Mouse (Mus musculus): Measurements from ENCODE around the gene Notch3. TPM values are rescaled to one million over a fixed set of nuclear protein-coding genes. Genes with fewer than 3 reads are reported as not detected.

The Notch3 gene
- polyA plus RNA-seq, 1 experiment: not detected

DNA sequence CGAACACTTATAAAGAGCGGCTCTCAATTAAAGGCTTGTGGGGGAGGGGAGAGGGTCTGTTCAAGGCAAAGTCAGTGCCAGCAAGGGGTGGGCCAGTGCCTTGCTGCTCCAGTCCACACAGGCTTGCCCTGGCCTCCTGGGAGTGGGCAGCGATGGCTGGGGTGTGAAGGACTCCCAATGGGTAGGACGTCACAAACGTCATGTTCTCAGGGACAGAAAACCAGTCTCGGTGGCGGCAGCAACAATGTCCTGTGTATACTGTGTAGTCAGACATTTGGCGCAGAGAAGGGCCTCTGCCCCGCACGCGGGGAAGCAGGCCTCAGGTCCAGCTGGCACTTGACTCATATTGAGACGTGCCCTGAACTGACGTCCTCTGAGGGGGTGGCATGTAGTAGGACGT, 30.5 kb upstream of the Notch3 start:
- Histone ChIP-seq H3K4me3 (replicated peaks) (no peak overlapping the region), H3K36me3 (ENCODE audit: control insufficient read depth) (peaks cover 76% of the 10 kb centered on the region), H3K27me3 (ENCODE audit: control insufficient read depth) (no peaks in the 10 kb centered on the region), H3K9me3 (ENCODE audit: control insufficient read depth, low read length) (no peaks in the 10 kb centered on the region), H3K4me1 (ENCODE audit: control insufficient read depth) (peaks cover 2% of the 10 kb centered on the region)
- no peak for TF ChIP-seq TAL1 (IDR thresholded peaks at IDR 0.05; ENCODE audit: low read length)

DNA sequence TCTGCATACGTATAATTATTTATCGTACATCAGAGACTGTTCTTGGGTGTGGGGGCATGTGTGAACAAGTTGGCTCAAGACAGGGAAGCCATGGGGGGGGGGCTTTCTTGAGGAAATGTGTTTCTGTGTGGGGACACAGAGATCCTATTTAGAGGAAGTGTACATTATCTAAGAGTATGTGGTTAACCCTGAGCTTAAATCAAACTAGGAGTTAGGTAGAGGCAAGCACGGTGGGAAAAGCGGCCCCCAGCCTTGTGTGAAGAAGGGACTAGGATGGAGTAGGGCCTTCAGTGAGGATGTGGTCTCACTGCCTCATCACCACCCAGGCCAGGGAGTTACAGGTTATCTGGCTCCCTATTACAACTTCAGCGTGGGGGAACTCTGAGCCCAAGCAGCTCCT, 29.1 kb upstream of the Notch3 start:
- Histone ChIP-seq H3K9me3 (ENCODE audit: control insufficient read depth, low read length) (no peaks in the 10 kb centered on the region), H3K27me3 (ENCODE audit: control insufficient read depth) (no peaks in the 10 kb centered on the region), H3K4me1 (ENCODE audit: control insufficient read depth) (peaks cover 2% of the 10 kb centered on the region), H3K4me3 (replicated peaks) (no peak overlapping the region), H3K36me3 (ENCODE audit: control insufficient read depth) (peaks cover 62% of the 10 kb centered on the region)
- no peak for TF ChIP-seq GATA1 (IDR thresholded peaks at IDR 0.05; ENCODE audit: low read length)
- TF ChIP-seq TAL1 (IDR thresholded peaks at IDR 0.05; ENCODE audit: low read length): no peak

DNA sequence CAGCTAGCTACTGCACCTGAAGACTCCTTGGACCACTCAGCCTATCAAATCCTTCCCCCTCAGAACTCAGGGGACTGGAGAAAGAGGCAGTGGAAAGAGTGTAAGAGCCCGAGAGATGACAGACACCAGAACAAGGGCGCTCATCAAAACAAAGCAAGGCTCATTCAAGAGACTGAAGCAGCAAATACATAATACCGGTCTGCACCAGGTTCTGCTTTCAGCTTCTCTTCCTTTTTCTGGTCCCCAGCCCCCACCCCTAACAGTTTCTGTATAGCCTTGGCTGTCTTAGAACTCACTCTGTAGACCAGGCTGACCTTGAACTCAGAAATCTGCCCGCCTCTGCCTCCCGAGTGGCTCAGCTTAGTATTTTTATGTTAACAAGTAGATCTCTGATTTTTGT, 26.4 kb upstream of the Notch3 start:
- H3K27me3 ChIP-seq (ENCODE audit: control insufficient read depth): peaks cover 26% of the 10 kb centered on the region
- H3K4me1 ChIP-seq (ENCODE audit: control insufficient read depth): peaks cover 16% of the 10 kb centered on the region
- TF ChIP-seq GATA1 (IDR thresholded peaks at IDR 0.05; ENCODE audit: low read length): no peak
- H3K9me3 ChIP-seq (ENCODE audit: control insufficient read depth, low read length): no peaks in the 10 kb centered on the region
- H3K36me3 ChIP-seq (ENCODE audit: control insufficient read depth): peaks cover 35% of the 10 kb centered on the region
- H3K4me3 ChIP-seq (replicated peaks): no peak overlapping the region

DNA sequence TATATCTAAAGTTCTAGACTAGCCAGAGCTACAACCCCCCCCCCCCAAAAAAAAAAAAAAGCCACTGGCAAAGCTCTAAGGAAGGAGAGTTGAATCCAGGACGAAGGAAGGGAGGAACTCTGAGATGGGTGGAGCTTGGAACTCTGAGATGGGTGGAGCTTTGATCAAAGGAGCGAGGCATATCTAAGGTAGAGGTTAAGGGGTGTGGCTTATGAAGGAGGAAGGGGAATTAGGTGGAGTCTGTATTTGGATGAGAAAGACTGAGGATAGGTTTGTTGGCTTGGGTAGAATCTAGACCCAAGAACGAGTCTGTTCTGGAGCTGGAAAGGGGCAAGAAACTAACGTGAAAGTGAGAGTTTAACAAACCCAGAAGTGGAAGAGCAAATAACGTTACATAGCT, 23.2 kb upstream of the Notch3 start:
- H3K36me3 ChIP-seq (ENCODE audit: control insufficient read depth): peaks cover 5% of the 10 kb centered on the region
- H3K4me3 ChIP-seq (replicated peaks): no peak overlapping the region
- TF ChIP-seq TAL1 (IDR thresholded peaks at IDR 0.05; ENCODE audit: low read length): no peak
- no peak for TF ChIP-seq GATA1 (IDR thresholded peaks at IDR 0.05; ENCODE audit: low read length)
- H3K4me1 ChIP-seq (ENCODE audit: control insufficient read depth): peaks cover 14% of the 10 kb centered on the region
- H3K27me3 ChIP-seq (ENCODE audit: control insufficient read depth): peaks cover 33% of the 10 kb centered on the region
- no peaks in the 10 kb centered on the region for H3K9me3 ChIP-seq (ENCODE audit: control insufficient read depth, low read length)

DNA sequence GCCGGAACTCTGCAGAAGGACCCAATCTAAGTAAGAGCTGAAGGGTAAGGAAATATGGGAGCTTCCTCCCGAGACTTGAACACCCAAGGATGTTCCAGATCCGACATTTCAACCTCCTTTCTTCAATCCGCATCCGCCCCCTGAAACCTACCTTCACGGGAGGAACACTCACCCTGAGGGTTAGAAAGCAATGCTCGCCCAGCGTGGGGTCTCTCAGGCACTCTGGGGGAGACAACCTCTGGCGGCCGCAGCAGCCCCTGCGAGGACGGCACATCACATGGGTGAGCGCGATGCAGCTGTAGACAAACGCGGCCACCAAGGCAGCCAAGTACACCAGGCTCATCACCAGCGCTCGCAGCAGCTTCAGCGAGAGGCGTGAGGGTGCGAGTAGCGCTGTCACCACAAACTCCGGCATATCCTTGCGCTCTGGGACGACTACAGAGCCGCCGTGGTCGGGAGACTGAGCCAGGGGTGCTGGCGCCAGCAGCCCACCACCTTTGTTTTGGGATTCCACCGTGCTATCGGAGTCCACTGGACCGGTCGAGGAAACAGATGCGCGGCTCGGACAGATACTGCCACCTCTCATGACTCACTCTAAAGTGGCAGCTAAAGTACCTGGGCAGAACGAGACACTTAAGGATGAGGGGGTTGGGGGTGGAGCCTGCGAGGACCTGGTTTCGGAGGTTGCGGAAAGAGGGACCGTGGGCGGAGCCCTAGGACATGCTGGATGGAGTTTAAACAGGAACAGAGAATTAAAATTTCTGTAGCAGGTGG, 22.4 kb upstream of the Notch3 start, which contains the start of gene Ephx3:
Gene Ephx3, minus strand, starts transcription at position 687 of the 774 bp plus-strand sequence.
- peaks cover 4% of the 10 kb centered on the region for H3K36me3 ChIP-seq (ENCODE audit: control insufficient read depth)
- peaks cover 14% of the 10 kb centered on the region for H3K4me1 ChIP-seq (ENCODE audit: control insufficient read depth)
- H3K4me3 ChIP-seq (replicated peaks): no peak within 1 kb of the TSS
- peaks cover 36% of the 10 kb centered on the region for H3K27me3 ChIP-seq (ENCODE audit: control insufficient read depth)
- H3K9me3 ChIP-seq (ENCODE audit: control insufficient read depth, low read length): no peaks in the 10 kb centered on the region
- TF ChIP-seq TAL1 (IDR thresholded peaks at IDR 0.05; ENCODE audit: low read length) (no peak), GATA1 (IDR thresholded peaks at IDR 0.05; ENCODE audit: low read length) (no peak)

DNA sequence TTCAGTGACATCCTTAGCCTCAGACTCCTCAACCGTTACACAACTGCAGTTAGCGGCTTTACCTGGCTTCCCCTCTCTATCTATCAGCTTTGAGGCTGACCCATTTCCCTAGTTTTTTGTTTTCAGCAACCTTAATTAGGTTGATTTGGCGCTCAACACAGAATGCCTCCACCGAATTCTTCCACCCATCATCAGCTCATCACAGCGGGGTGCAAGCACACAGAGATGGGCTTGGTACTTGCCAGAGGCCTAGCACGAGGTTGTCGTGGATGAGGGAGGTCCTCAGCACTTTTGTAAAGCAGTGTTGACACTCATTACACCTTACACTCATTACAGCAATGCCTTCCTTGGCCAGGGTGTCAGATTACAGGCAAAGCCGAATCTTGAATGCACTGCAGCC, 16.4 kb upstream of the Notch3 start:
- no peaks in the 10 kb centered on the region for H3K36me3 ChIP-seq (ENCODE audit: control insufficient read depth)
- H3K4me3 ChIP-seq (replicated peaks): no peak overlapping the region
- TF ChIP-seq TAL1 (IDR thresholded peaks at IDR 0.05; ENCODE audit: low read length) (no peak), GATA1 (IDR thresholded peaks at IDR 0.05; ENCODE audit: low read length) (no peak)
- peaks cover 11% of the 10 kb centered on the region for H3K27me3 ChIP-seq (ENCODE audit: control insufficient read depth)
- no peaks in the 10 kb centered on the region for H3K4me1 ChIP-seq (ENCODE audit: control insufficient read depth)
- no peaks in the 10 kb centered on the region for H3K9me3 ChIP-seq (ENCODE audit: control insufficient read depth, low read length)

DNA sequence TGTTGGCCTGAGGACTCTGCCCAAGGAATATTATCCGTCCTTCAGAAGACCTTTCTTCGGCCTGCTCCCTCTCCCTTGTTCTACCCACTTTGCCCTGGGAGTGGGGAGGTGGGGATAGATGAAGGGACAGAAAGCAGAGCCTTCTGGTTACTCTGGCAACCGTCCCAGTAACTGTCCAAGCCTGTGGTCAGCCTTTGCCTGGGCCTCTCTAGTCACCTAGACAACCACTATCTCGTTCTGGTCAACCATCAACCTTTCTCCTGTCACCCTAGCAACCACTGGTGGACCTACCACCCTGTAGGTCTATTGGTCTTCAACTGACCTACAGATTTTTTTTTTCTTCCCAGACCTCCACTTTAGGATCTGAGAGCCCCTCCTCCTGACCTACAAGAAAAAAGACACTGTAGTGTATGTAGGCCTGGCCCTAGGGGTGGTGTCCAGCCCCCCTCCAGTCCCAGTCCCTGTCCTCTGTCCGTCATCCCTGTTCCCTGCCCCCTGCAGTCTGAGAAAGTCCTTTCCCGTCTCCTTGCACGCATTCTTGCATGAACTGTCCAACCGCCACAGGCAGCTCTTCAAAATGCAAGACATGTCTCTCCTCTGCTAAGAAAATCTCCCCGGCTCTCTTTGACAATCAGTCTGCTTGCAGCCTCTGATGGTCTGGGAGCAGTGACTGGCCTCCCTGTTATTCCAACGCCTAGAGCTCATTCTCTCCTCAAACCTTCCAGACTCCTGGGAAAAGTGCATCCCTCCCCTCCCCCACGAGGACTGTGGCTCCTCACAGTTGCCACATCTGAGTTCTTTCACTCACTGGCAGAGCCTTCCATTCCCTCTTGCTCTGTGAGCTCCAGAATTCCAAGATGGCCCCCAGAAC, 13.2 kb upstream of the Notch3 start:
- no peaks in the 10 kb centered on the region for H3K4me1 ChIP-seq (ENCODE audit: control insufficient read depth)
- no peaks in the 10 kb centered on the region for H3K36me3 ChIP-seq (ENCODE audit: control insufficient read depth)
- H3K4me3 ChIP-seq (replicated peaks): no peak overlapping the region
- no peaks in the 10 kb centered on the region for H3K9me3 ChIP-seq (ENCODE audit: control insufficient read depth, low read length)
- peaks cover 3% of the 10 kb centered on the region; the same call in 1 of the 2 replicates for H3K27me3 ChIP-seq (ENCODE audit: control insufficient read depth)
- TF ChIP-seq GATA1 (IDR thresholded peaks at IDR 0.05; ENCODE audit: low read length) (no peak), TAL1 (IDR thresholded peaks at IDR 0.05; ENCODE audit: low read length) (no peak)

DNA sequence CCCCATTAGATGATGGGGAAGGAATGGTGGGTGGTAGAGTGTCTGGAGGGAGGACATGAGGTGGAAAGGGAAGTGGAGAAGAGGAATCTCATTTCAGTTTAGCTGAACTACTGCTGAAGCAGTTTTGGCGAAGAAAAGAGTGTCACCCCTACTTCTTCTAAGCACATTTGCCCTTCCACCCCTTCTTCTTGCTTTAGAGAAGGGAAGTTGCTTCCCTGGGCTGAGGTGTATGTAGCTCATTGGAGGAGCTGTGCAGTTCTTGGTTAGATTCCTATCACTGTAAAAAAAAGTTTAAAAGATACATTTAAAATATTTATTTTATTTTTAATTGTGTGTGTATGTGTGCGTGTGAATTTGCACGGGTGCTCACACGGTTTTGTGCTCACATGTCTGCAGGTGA, 10.3 kb upstream of the Notch3 start:
- Histone ChIP-seq H3K4me1 (ENCODE audit: control insufficient read depth) (no peaks in the 10 kb centered on the region), H3K4me3 (replicated peaks) (no peak overlapping the region), H3K9me3 (ENCODE audit: control insufficient read depth, low read length) (no peaks in the 10 kb centered on the region), H3K36me3 (ENCODE audit: control insufficient read depth) (no peaks in the 10 kb centered on the region), H3K27me3 (ENCODE audit: control insufficient read depth) (peaks cover 3% of the 10 kb centered on the region; the same call in 1 of the 2 replicates)
- no peak for TF ChIP-seq TAL1 (IDR thresholded peaks at IDR 0.05; ENCODE audit: low read length)
- TF ChIP-seq GATA1 (IDR thresholded peaks at IDR 0.05; ENCODE audit: low read length): no peak

DNA sequence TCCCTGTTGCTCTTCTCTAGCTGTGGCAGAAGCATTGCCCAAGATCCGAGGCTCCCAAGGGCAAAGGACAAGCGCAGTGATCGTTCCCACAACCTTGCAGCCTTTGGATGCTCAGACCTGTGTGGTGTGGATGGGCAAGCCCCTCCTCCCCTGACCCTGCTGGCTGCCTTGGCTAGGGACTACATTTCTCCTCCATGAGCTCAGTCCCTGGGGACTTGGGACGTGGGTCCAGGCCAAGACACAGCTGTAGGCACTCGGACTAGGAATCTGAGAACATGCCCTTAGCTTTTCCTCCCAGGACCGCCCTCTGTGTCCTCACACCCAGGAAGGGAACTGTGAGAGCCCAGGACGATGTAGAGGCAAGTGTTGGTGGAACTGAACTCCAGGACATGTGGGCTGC, 6.5 kb upstream of the Notch3 start:
- Histone ChIP-seq H3K4me3 (replicated peaks) (no peak overlapping the region), H3K4me1 (ENCODE audit: control insufficient read depth) (peaks cover 18% of the 10 kb centered on the region), H3K36me3 (ENCODE audit: control insufficient read depth) (no peaks in the 10 kb centered on the region), H3K9me3 (ENCODE audit: control insufficient read depth, low read length) (no peaks in the 10 kb centered on the region), H3K27me3 (ENCODE audit: control insufficient read depth) (peaks cover 7% of the 10 kb centered on the region)
- TF ChIP-seq TAL1 (IDR thresholded peaks at IDR 0.05; ENCODE audit: low read length) (0 out of 3 replicates have a peak, but pooled peaks have one; percentile 18), GATA1 (IDR thresholded peaks at IDR 0.05; ENCODE audit: low read length) (no peak)
